Comparison of ENCODE assay signal across 14 mouse cellular contexts in the genomic region with DNA sequence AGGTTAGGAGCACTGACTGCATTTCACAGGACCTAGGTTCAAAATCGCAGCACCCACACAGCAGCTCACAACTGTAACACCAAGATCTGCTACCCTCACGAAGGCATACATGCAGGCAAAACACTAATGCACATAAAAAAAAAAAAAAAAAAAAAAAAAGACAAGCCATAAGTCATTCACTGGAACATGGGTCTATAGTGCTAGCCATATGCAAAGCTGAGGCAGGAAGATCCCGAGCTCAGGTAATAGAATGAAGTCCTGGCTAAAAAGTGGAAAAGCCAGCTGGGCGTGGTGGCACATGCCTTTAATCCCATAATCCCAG. TPM values are rescaled to one million over a fixed set of nuclear protein-coding genes. Genes with fewer than 3 reads are reported as not detected.
A peak's percentile ranks its signal among the peaks of the same experiment; 100 is the strongest.
DNase-seq lines count a peak whose midpoint lies in the region; ATAC-seq and TF ChIP-seq lines count a peak whose summit lies in the region.
"Had no signal": no experiment of that assay in that cellular context is flagged by ENCODE, and none has a peak within 500 bp of the region (broad histone marks: within the 10 kb centered on the region; RNA-seq: fewer than 3 reads in every experiment).

No protein-coding gene starts in this region.

- 74% methylated on average over 4 of the region's 4 CpGs for WGBS in heart, embryonic 10.5 days
- 78% methylated on average over 4 of the region's 4 CpGs for WGBS in limb, embryonic 13.5 days
- WGBS in limb, embryonic 10.5 days = 77% methylated on average over 4 of the region's 4 CpGs
- WGBS in liver, embryonic 11.5 days = 60% methylated on average over 4 of the region's 4 CpGs

- no peak for TF ChIP-seq RAD21 in MEL (IDR thresholded peaks at IDR 0.05; ENCODE audit: low read depth, low read length)

- H3K27ac ChIP-seq in heart, embryonic 10.5 days = no peak overlapping the region
- H3K27ac ChIP-seq in limb, embryonic 13.5 days = peak overlapping the region; percentile 33; the same call in 1 of the 2 replicates
- H3K27ac ChIP-seq in limb, embryonic 10.5 days = no peak overlapping the region
- 0 out of 2 replicates have a peak overlapping the region, but pooled peaks have one; percentile 13 for H3K27ac ChIP-seq in MEL (ENCODE audit: control insufficient read depth, low read depth, low read length)
- peak overlapping the region; percentile 68; the same call in 1 of the 2 replicates for H3K27ac ChIP-seq in liver, embryonic 11.5 days (ENCODE audit: low read depth, low read length)

- TF ChIP-seq CTCF in MEL (IDR thresholded peaks at IDR 0.05 in 2 of 3, conservative IDR thresholded peaks at IDR 0.05 in 1 of 3; ENCODE audit: control insufficient read depth in 1 of 3, insufficient read depth in 1 of 3, low read depth in 2 of 3, low read length in 3 of 3, poor library complexity in 1 of 3, severe bottlenecking in 1 of 3) = no peak

- DNase-seq in heart, embryonic 10.5 days (ENCODE audit: low spot score) = no peak
- no peak for DNase-seq in heart, adult 8-10 months (ENCODE audit: low spot score)
- DNase-seq in limb, embryonic 10.5 days (ENCODE audit: low spot score) = no peak
- no peak for DNase-seq in MEL (ENCODE audit: low read depth, low spot score)
- no peak for DNase-seq in liver, embryonic 11.5 days (ENCODE audit: low spot score)
- no peak for DNase-seq in right cerebral cortex, postnatal 4 days
- DNase-seq: adrenal gland, postnatal 14 days; cerebellum, adult 18-20 months; lung, postnatal 14 days had no signal

- H3K79me2 ChIP-seq in MEL (ENCODE audit: control insufficient read depth, insufficient read depth, low read length, poor library complexity) = no peaks in the 10 kb centered on the region

- H3K4me3 ChIP-seq in heart, embryonic 10.5 days = peak overlapping the region; percentile 59; the same call in 1 of the 2 replicates
- no peak overlapping the region for H3K4me3 ChIP-seq in limb, embryonic 13.5 days
- H3K4me3 ChIP-seq in limb, embryonic 10.5 days = no peak overlapping the region
- no peak overlapping the region for H3K4me3 ChIP-seq in MEL (ENCODE audit: control insufficient read depth in 1 of 2, insufficient read depth in 1 of 2, low read depth in 2 of 2, low read length in 2 of 2)
- H3K4me3 ChIP-seq in liver, embryonic 11.5 days (ENCODE audit: low read depth, low read length) = no peak overlapping the region

- no peak for ATAC-seq in limb, embryonic 13.5 days (ENCODE audit: low FRiP score, low read depth)
- ATAC-seq in liver, embryonic 11.5 days (replicated peaks; ENCODE audit: low FRiP score) = no peak
- ATAC-seq in activated CD4-positive, CD25-positive, alpha-beta regulatory T cell, adult 4 months = no peak

- H3K4me1 ChIP-seq in heart, embryonic 10.5 days = peaks cover 46% of the 10 kb centered on the region
- H3K4me1 ChIP-seq in limb, embryonic 13.5 days = peaks cover 18% of the 10 kb centered on the region
- peaks cover 34% of the 10 kb centered on the region for H3K4me1 ChIP-seq in limb, embryonic 10.5 days
- H3K4me1 ChIP-seq in MEL (ENCODE audit: control insufficient read depth in 1 of 2, insufficient read depth in 2 of 2, low read length in 2 of 2) = peaks cover 3 to 39% of the 10 kb centered on the region in 2 experiments
- peaks cover 59% of the 10 kb centered on the region for H3K4me1 ChIP-seq in liver, embryonic 11.5 days (replicated peaks; ENCODE audit: control insufficient read depth, insufficient read depth, low read length)

- peak overlapping the region; percentile 78; the same call in 1 of the 2 replicates for H3K4me2 ChIP-seq in limb, embryonic 13.5 days (replicated peaks)
- peak overlapping the region; percentile 76; the same call in 1 of the 2 replicates for H3K4me2 ChIP-seq in liver, embryonic 11.5 days

- H3K9me3 ChIP-seq in heart, embryonic 10.5 days = no peaks in the 10 kb centered on the region
- H3K9me3 ChIP-seq in limb, embryonic 13.5 days = no peaks in the 10 kb centered on the region
- peaks cover 3% of the 10 kb centered on the region; the same call in 1 of the 2 replicates for H3K9me3 ChIP-seq in limb, embryonic 10.5 days (replicated peaks)
- no peaks in the 10 kb centered on the region for H3K9me3 ChIP-seq in MEL (replicated peaks; ENCODE audit: insufficient read depth, low read length)
- H3K9me3 ChIP-seq in liver, embryonic 11.5 days (ENCODE audit: control insufficient read depth, low read length) = no peaks in the 10 kb centered on the region

- TF ChIP-seq POLR2A in MEL (IDR thresholded peaks at IDR 0.05; ENCODE audit: control insufficient read depth in 1 of 2, insufficient read depth in 1 of 2, low read depth in 1 of 2, low read length in 2 of 2, poor library complexity in 1 of 2) = no peak

- H3K36me3 ChIP-seq in heart, embryonic 10.5 days = peaks cover 52% of the 10 kb centered on the region
- peaks cover 44% of the 10 kb centered on the region for H3K36me3 ChIP-seq in limb, embryonic 13.5 days
- peaks cover 48% of the 10 kb centered on the region for H3K36me3 ChIP-seq in limb, embryonic 10.5 days
- H3K36me3 ChIP-seq in MEL (ENCODE audit: control insufficient read depth in 1 of 2, insufficient read depth in 2 of 2, low read length in 2 of 2) = peaks cover 3 to 35% of the 10 kb centered on the region in 2 experiments; a peak in 3 of 4 replicates
- peaks cover 26% of the 10 kb centered on the region for H3K36me3 ChIP-seq in liver, embryonic 11.5 days (ENCODE audit: control insufficient read depth, insufficient read depth, low read length)

- no peak overlapping the region for H3K9ac ChIP-seq in limb, embryonic 13.5 days
- no peak overlapping the region for H3K9ac ChIP-seq in MEL (ENCODE audit: control insufficient read depth, low read depth, low read length, poor library complexity, severe bottlenecking)
- H3K9ac ChIP-seq in liver, embryonic 11.5 days (ENCODE audit: low read depth, low read length) = no peak overlapping the region

- no peak; a peak in 1 of 4 replicates for TF ChIP-seq EP300 in MEL (IDR thresholded peaks at IDR 0.05; ENCODE audit: low read depth in 1 of 2, low read length in 2 of 2)

- H3K27me3 ChIP-seq in heart, embryonic 10.5 days (ENCODE audit: insufficient read depth, poor library complexity, severe bottlenecking) = no peaks in the 10 kb centered on the region
- peaks cover 6% of the 10 kb centered on the region; the same call in 1 of the 2 replicates for H3K27me3 ChIP-seq in limb, embryonic 13.5 days
- H3K27me3 ChIP-seq in limb, embryonic 10.5 days (ENCODE audit: low read depth, poor library complexity, severe bottlenecking) = no peaks in the 10 kb centered on the region
- H3K27me3 ChIP-seq in MEL (ENCODE audit: control insufficient read depth in 1 of 2, insufficient read depth in 2 of 2, low read length in 2 of 2) = no peaks in the 10 kb centered on the region
- no peaks in the 10 kb centered on the region for H3K27me3 ChIP-seq in liver, embryonic 11.5 days (replicated peaks; ENCODE audit: control insufficient read depth, insufficient read depth, low read length)

RNA-seq across cellular contexts. Expression of a gene that starts 0.8 kb away (rescaled TPM):
- 326 and 523 TPM in 2 replicates for polyA plus RNA-seq in heart, embryonic 10.5 days (2016; fragmentation: Nextera tagmentation; extraction: Ambion mirVana)
- 100 to 1,000 TPM; 172 to 309 (median 253) TPM for total RNA-seq in heart, adult 8-10 months (2022)
- polyA plus RNA-seq in limb, embryonic 13.5 days (2015; fragmentation: Nextera tagmentation; extraction: Ambion mirVana) = 236 and 241 TPM in 2 replicates
- polyA plus RNA-seq in limb, embryonic 10.5 days (2016; fragmentation: Nextera tagmentation; extraction: Ambion mirVana) = 63.0 and 83.6 TPM in 2 replicates
- 22.6 and 33.3 TPM in 2 replicates for total RNA-seq in MEL (2012; rRNA removed)
- polyA plus RNA-seq in MEL (2012; ENCODE audit: insufficient read depth in 1 of 2, insufficient read length in 2 of 2, low read depth in 1 of 2, low replicate concordance in 2 of 2, missing spikeins in 1 of 2) = 10 to 100 TPM in 1 of 2 experiments, not detected in 1; 61.4 TPM
- 1,439 and 1,470 TPM in 2 replicates for polyA plus RNA-seq in liver, embryonic 11.5 days (2014; fragmentation: Nextera tagmentation; extraction: Ambion mirVana)
- polyA plus RNA-seq in activated CD4-positive, CD25-positive, alpha-beta regulatory T cell, adult 4 months (2017; shearing (Covaris generic)) = 10 to 100 TPM in 1 of 2 experiments, 1 to 10 TPM in 1; 4.1 to 16.0 TPM

RNA-seq across cellular contexts. Expression of a gene that starts 7.3 kb away (rescaled TPM):
- polyA plus RNA-seq in heart, embryonic 10.5 days (2016; fragmentation: Nextera tagmentation; extraction: Ambion mirVana) = 5.4 and 19.9 TPM in 2 replicates
- 1 to 10 TPM in 1 of 4 experiments, under 1 TPM in 1, not detected in 2; 0.98 to 1.1 TPM for total RNA-seq in heart, adult 8-10 months (2022)
- 8.9 and 10.3 TPM in 2 replicates for polyA plus RNA-seq in limb, embryonic 13.5 days (2015; fragmentation: Nextera tagmentation; extraction: Ambion mirVana)
- 3.0 and 4.8 TPM in 2 replicates for polyA plus RNA-seq in limb, embryonic 10.5 days (2016; fragmentation: Nextera tagmentation; extraction: Ambion mirVana)
- total RNA-seq in MEL (2012; rRNA removed) = not detected in 2 replicates
- polyA plus RNA-seq in MEL (2012; ENCODE audit: insufficient read depth in 1 of 2, insufficient read length in 2 of 2, low read depth in 1 of 2, low replicate concordance in 2 of 2, missing spikeins in 1 of 2) = under 1 TPM in 1 of 2 experiments, not detected in 1; 0.35 TPM
- polyA plus RNA-seq in liver, embryonic 11.5 days (2014; fragmentation: Nextera tagmentation; extraction: Ambion mirVana) = 173 and 199 TPM in 2 replicates
- not detected for polyA plus RNA-seq in activated CD4-positive, CD25-positive, alpha-beta regulatory T cell, adult 4 months (2017; shearing (Covaris generic))
- polyA plus RNA-seq: C2C12 had no signal

RNA-seq across cellular contexts. Expression of a gene that starts 15.4 kb away (rescaled TPM):
- polyA plus RNA-seq in heart, embryonic 10.5 days (2016; fragmentation: Nextera tagmentation; extraction: Ambion mirVana) = 237 and 260 TPM in 2 replicates
- total RNA-seq in heart, adult 8-10 months (2022) = 100 to 1,000 TPM in 1 of 4 experiments, 10 to 100 TPM in 3; 94.0 to 101 (median 99.2) TPM
- polyA plus RNA-seq in limb, embryonic 13.5 days (2015; fragmentation: Nextera tagmentation; extraction: Ambion mirVana) = 126 and 133 TPM in 2 replicates
- polyA plus RNA-seq in limb, embryonic 10.5 days (2016; fragmentation: Nextera tagmentation; extraction: Ambion mirVana) = 244 and 285 TPM in 2 replicates
- total RNA-seq in MEL (2012; rRNA removed) = 288 and 294 TPM in 2 replicates
- 100 to 1,000 TPM in 1 of 2 experiments, not detected in 1; 403 TPM for polyA plus RNA-seq in MEL (2012; ENCODE audit: insufficient read depth in 1 of 2, insufficient read length in 2 of 2, low read depth in 1 of 2, low replicate concordance in 2 of 2, missing spikeins in 1 of 2)
- 259 and 264 TPM in 2 replicates for polyA plus RNA-seq in liver, embryonic 11.5 days (2014; fragmentation: Nextera tagmentation; extraction: Ambion mirVana)
- 10 to 100 TPM in 1 of 2 experiments, 1 to 10 TPM in 1; 5.7 to 11.7 TPM for polyA plus RNA-seq in activated CD4-positive, CD25-positive, alpha-beta regulatory T cell, adult 4 months (2017; shearing (Covaris generic))

RNA-seq across cellular contexts. Expression of a gene that starts 18.5 kb away (rescaled TPM):
- 0.65 TPM in 1 of 2 replicates, not detected in the other for polyA plus RNA-seq in heart, embryonic 10.5 days (2016; fragmentation: Nextera tagmentation; extraction: Ambion mirVana)
- total RNA-seq in heart, adult 8-10 months (2022) = not detected
- polyA plus RNA-seq in limb, embryonic 13.5 days (2015; fragmentation: Nextera tagmentation; extraction: Ambion mirVana) = not detected in 2 replicates
- polyA plus RNA-seq in limb, embryonic 10.5 days (2016; fragmentation: Nextera tagmentation; extraction: Ambion mirVana) = 0.06 TPM in 1 of 2 replicates, not detected in the other
- total RNA-seq in MEL (2012; rRNA removed) = not detected in 2 replicates
- not detected for polyA plus RNA-seq in MEL (2012; ENCODE audit: insufficient read depth in 1 of 2, insufficient read length in 2 of 2, low read depth in 1 of 2, low replicate concordance in 2 of 2, missing spikeins in 1 of 2)
- polyA plus RNA-seq in liver, embryonic 11.5 days (2014; fragmentation: Nextera tagmentation; extraction: Ambion mirVana) = 4.8 and 5.4 TPM in 2 replicates
- under 1 TPM in 1 of 2 experiments, not detected in 1; 0.44 TPM for polyA plus RNA-seq in activated CD4-positive, CD25-positive, alpha-beta regulatory T cell, adult 4 months (2017; shearing (Covaris generic))
- total RNA-seq: left cerebral cortex, postnatal 14 days had no signal
- polyA plus RNA-seq: C2C12; forebrain, embryonic 16.5 days had no signal

RNA-seq across cellular contexts. Expression of a gene that starts 18.6 kb away (rescaled TPM):
- 0.46 TPM in 1 of 2 replicates, not detected in the other for polyA plus RNA-seq in heart, embryonic 10.5 days (2016; fragmentation: Nextera tagmentation; extraction: Ambion mirVana)
- not detected for total RNA-seq in heart, adult 8-10 months (2022)
- polyA plus RNA-seq in limb, embryonic 13.5 days (2015; fragmentation: Nextera tagmentation; extraction: Ambion mirVana) = 0.64 TPM in 1 of 2 replicates, not detected in the other
- polyA plus RNA-seq in limb, embryonic 10.5 days (2016; fragmentation: Nextera tagmentation; extraction: Ambion mirVana) = not detected in 2 replicates
- not detected in 2 replicates for total RNA-seq in MEL (2012; rRNA removed)
- not detected for polyA plus RNA-seq in MEL (2012; ENCODE audit: insufficient read depth in 1 of 2, insufficient read length in 2 of 2, low read depth in 1 of 2, low replicate concordance in 2 of 2, missing spikeins in 1 of 2)
- polyA plus RNA-seq in liver, embryonic 11.5 days (2014; fragmentation: Nextera tagmentation; extraction: Ambion mirVana) = not detected in 2 replicates
- polyA plus RNA-seq in activated CD4-positive, CD25-positive, alpha-beta regulatory T cell, adult 4 months (2017; shearing (Covaris generic)) = not detected
- total RNA-seq: left cerebral cortex, postnatal 14 days had no signal
- polyA plus RNA-seq: C2C12; forebrain, embryonic 16.5 days had no signal

Comparison
In these comparisons a context has a peak if more than half of its experiments do, and no peak if none do; other contexts are left out.
1. H3K27ac ChIP-seq: peak in limb, embryonic 13.5 days (single experiment), MEL (single experiment) and liver, embryonic 11.5 days (single experiment); none in heart, embryonic 10.5 days (single experiment) and limb, embryonic 10.5 days (single experiment).